15 mouse cellular contexts compared by ENCODE assay signal in the genomic region with DNA sequence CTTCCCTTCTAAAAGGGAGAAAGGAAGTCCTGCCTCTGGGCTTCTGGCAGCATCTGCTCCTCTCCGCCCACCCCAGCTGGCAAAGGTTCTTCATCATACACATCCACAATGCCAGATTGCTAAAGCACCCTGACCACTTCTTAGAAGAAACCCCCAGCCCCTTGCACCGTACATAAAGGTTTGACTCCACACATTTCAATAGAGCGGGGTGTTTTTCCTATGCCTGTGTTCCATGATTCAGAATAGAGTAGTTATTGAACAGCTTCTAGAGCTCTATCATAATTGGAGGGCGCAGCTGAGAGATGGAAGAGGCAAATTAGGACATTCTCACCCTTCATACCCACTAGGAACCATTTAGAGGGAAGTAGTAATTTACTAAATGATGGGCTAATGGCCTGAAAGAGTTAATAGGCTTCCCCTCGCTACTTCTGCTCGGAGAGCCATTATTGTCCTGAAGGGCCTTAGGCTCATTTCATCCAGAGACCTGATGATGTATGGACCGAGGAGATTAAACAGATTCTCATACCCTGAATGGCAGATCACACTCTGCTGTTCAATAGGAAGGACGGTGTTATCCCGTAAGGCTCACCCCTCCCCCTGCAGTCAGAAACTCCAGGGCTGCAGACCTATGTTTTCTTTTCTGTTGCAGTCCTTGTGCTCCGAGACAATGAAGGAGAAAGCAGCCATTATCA.
DNase-seq lines count a peak whose midpoint lies in the region; ATAC-seq lines count a peak whose summit lies in the region.
"Had no signal": no experiment of that assay in that cellular context is flagged by ENCODE, and none has a peak within 500 bp of the region (broad histone marks: within the 10 kb centered on the region; RNA-seq: fewer than 3 reads in every experiment).

No protein-coding gene starts in this region.

- H3K4me2 ChIP-seq in hindbrain, embryonic 11.5 days (replicated peaks; ENCODE audit: low read depth, low read length): no peak overlapping the region
- H3K4me2 ChIP-seq in forebrain, embryonic 12.5 days: peak overlapping the region; percentile 26
- H3K4me2 ChIP-seq in hindbrain, embryonic 15.5 days: peak overlapping the region; percentile 8; the same call in 1 of the 2 replicates
- H3K4me2 ChIP-seq in neural tube, embryonic 14.5 days (ENCODE audit: low read depth, low read length): peak overlapping the region; percentile 16; the same call in 1 of the 2 replicates
- H3K4me2 ChIP-seq: heart, embryonic 15.5 days; lung, embryonic 15.5 days had no signal

- no peaks in the 10 kb centered on the region for H3K27me3 ChIP-seq in hindbrain, embryonic 11.5 days (ENCODE audit: control insufficient read depth, insufficient read depth, low read length)
- H3K27me3 ChIP-seq in hindbrain, embryonic 10.5 days (ENCODE audit: insufficient read depth, poor library complexity, severe bottlenecking): no peaks in the 10 kb centered on the region
- H3K27me3 ChIP-seq in forebrain, embryonic 12.5 days: no peaks in the 10 kb centered on the region
- no peaks in the 10 kb centered on the region for H3K27me3 ChIP-seq in hindbrain, embryonic 15.5 days
- H3K27me3 ChIP-seq in neural tube, embryonic 14.5 days (ENCODE audit: control insufficient read depth, insufficient read depth, low read length): no peaks in the 10 kb centered on the region
- H3K27me3 ChIP-seq: CH12.LX; lung, embryonic 15.5 days had no signal

- peak; percentile 13 for DNase-seq in hindbrain, embryonic 11.5 days (ENCODE audit: low spot score)
- DNase-seq in hindbrain, embryonic 10.5 days (ENCODE audit: low spot score): no peak
- no peak for DNase-seq in heart, adult 8-10 months (ENCODE audit: low spot score)
- DNase-seq in ovary, postnatal 36 days (ENCODE audit: low spot score): no peak
- DNase-seq: adrenal gland, postnatal 14 days; cerebellum, adult 9-11 months; embryo, embryonic 11 days; kidney, adult 8-10 months had no signal

- WGBS in hindbrain, embryonic 11.5 days: 39% methylated on average over 10 of the region's 10 CpGs
- 45% methylated on average over 10 of the region's 10 CpGs for WGBS in hindbrain, embryonic 10.5 days
- 22% methylated on average over 10 of the region's 10 CpGs for WGBS in forebrain, embryonic 12.5 days
- 25% methylated on average over 10 of the region's 10 CpGs for WGBS in hindbrain, embryonic 15.5 days
- 13% methylated on average over 10 of the region's 10 CpGs for WGBS in neural tube, embryonic 14.5 days

- H3K4me1 ChIP-seq in hindbrain, embryonic 11.5 days (replicated peaks; ENCODE audit: control insufficient read depth, insufficient read depth, low read length): no peaks in the 10 kb centered on the region; the same call in 1 of the 2 replicates
- H3K4me1 ChIP-seq in hindbrain, embryonic 10.5 days (replicated peaks): peaks cover 11% of the 10 kb centered on the region
- peaks cover 12% of the 10 kb centered on the region for H3K4me1 ChIP-seq in forebrain, embryonic 12.5 days
- peaks cover 23% of the 10 kb centered on the region for H3K4me1 ChIP-seq in hindbrain, embryonic 15.5 days (replicated peaks)
- peaks cover 6% of the 10 kb centered on the region for H3K4me1 ChIP-seq in neural tube, embryonic 14.5 days (ENCODE audit: control insufficient read depth, insufficient read depth, low read length)
- H3K4me1 ChIP-seq: heart, embryonic 15.5 days; lung, embryonic 15.5 days had no signal

- peak overlapping the region; percentile 67 for H3K27ac ChIP-seq in hindbrain, embryonic 11.5 days (ENCODE audit: low read depth, low read length)
- no peak overlapping the region for H3K27ac ChIP-seq in hindbrain, embryonic 10.5 days
- H3K27ac ChIP-seq in forebrain, embryonic 12.5 days: peak overlapping the region; percentile 67
- H3K27ac ChIP-seq in hindbrain, embryonic 15.5 days (replicated peaks): peak overlapping the region; percentile 12; the same call in 1 of the 2 replicates
- peak overlapping the region; percentile 2 for H3K27ac ChIP-seq in neural tube, embryonic 14.5 days (ENCODE audit: low read depth, low read length)
- H3K27ac ChIP-seq: heart, embryonic 15.5 days; lung, embryonic 15.5 days had no signal

- H3K9ac ChIP-seq in hindbrain, embryonic 11.5 days (ENCODE audit: low read depth, low read length): no peak overlapping the region
- H3K9ac ChIP-seq in forebrain, embryonic 12.5 days: no peak overlapping the region
- H3K9ac ChIP-seq in hindbrain, embryonic 15.5 days: no peak overlapping the region
- H3K9ac ChIP-seq in neural tube, embryonic 14.5 days (replicated peaks; ENCODE audit: low read depth, low read length): no peak overlapping the region
- H3K9ac ChIP-seq: heart, embryonic 15.5 days; lung, embryonic 15.5 days had no signal

- H3K36me3 ChIP-seq in hindbrain, embryonic 11.5 days (ENCODE audit: control insufficient read depth, insufficient read depth, low read length): no peaks in the 10 kb centered on the region
- no peaks in the 10 kb centered on the region for H3K36me3 ChIP-seq in hindbrain, embryonic 10.5 days
- H3K36me3 ChIP-seq in forebrain, embryonic 12.5 days (replicated peaks): no peaks in the 10 kb centered on the region
- no peaks in the 10 kb centered on the region for H3K36me3 ChIP-seq in hindbrain, embryonic 15.5 days
- no peaks in the 10 kb centered on the region for H3K36me3 ChIP-seq in neural tube, embryonic 14.5 days (ENCODE audit: control insufficient read depth, insufficient read depth, low read length)
- H3K36me3 ChIP-seq: heart, embryonic 15.5 days; lung, embryonic 15.5 days had no signal

- ATAC-seq in hindbrain, embryonic 11.5 days (ENCODE audit: low FRiP score): peak; percentile 68
- ATAC-seq in forebrain, embryonic 12.5 days (ENCODE audit: low FRiP score): peak; percentile 66
- peak; percentile 46; the same call in 1 of the 2 replicates for ATAC-seq in hindbrain, embryonic 15.5 days (ENCODE audit: low FRiP score, low read depth)
- ATAC-seq in neural tube, embryonic 14.5 days (ENCODE audit: low read depth): peak; percentile 68; the same call in 1 of the 2 replicates
- ATAC-seq in megakaryocyte, adult 5-6 weeks (ENCODE audit: poor library complexity, severe bottlenecking): no peak

- H3K4me3 ChIP-seq in hindbrain, embryonic 11.5 days (ENCODE audit: low read depth, low read length): no peak overlapping the region
- no peak overlapping the region for H3K4me3 ChIP-seq in hindbrain, embryonic 10.5 days
- no peak overlapping the region for H3K4me3 ChIP-seq in forebrain, embryonic 12.5 days (replicated peaks)
- no peak overlapping the region for H3K4me3 ChIP-seq in hindbrain, embryonic 15.5 days
- no peak overlapping the region for H3K4me3 ChIP-seq in neural tube, embryonic 14.5 days (ENCODE audit: low read depth, low read length)
- H3K4me3 ChIP-seq: heart, embryonic 15.5 days; lung, embryonic 15.5 days had no signal

- H3K9me3 ChIP-seq in hindbrain, embryonic 11.5 days (ENCODE audit: control insufficient read depth, low read length): no peaks in the 10 kb centered on the region
- H3K9me3 ChIP-seq in hindbrain, embryonic 10.5 days: no peaks in the 10 kb centered on the region
- no peaks in the 10 kb centered on the region for H3K9me3 ChIP-seq in forebrain, embryonic 12.5 days
- H3K9me3 ChIP-seq in hindbrain, embryonic 15.5 days: no peaks in the 10 kb centered on the region
- H3K9me3 ChIP-seq in neural tube, embryonic 14.5 days (ENCODE audit: control insufficient read depth, low read length): no peaks in the 10 kb centered on the region
- H3K9me3 ChIP-seq: heart, embryonic 15.5 days; lung, embryonic 15.5 days had no signal
